Mouse (Mus musculus): ENCODE results near the gene Spaar. TPM values are rescaled to one million over a fixed set of nuclear protein-coding genes. Genes with fewer than 3 reads are reported as not detected.

Gene Spaar
- total RNA-seq (2015; ENCODE audit: low replicate concordance) (not detected in 2 replicates), total RNA-seq (2017; ENCODE audit: low replicate concordance) (not detected in 2 replicates)

GRCm38 (mm10) chr4:43729794-43730550, at the start of gene Spaar:
Gene Spaar, plus strand, starts transcription at chr4:43730034.
- ATAC-seq (replicated peaks; ENCODE audit: low FRiP score, poor library complexity, severe bottlenecking) = no peak

DNA sequence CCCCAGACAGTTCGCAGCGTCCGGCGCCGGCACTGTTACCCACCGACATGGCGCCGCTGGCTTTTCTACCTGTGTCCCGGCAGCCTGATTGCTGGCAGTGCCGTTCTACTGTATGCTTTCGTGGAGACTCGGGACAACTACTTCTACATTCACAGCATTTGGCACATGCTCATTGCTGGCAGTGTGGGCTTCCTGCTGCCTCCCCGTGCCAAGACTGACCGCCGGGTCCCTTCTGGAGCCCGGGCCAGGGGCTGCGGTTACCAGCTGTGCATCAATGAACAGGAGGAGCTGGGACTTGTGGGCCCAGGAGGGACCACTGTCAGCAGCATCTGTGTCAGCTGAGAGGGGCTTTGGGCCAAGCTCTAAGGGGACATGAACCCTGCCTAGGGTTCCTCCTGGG, 39.8 kb upstream of the Spaar start:
- no peak for ATAC-seq (replicated peaks; ENCODE audit: low FRiP score, poor library complexity, severe bottlenecking)

DNA sequence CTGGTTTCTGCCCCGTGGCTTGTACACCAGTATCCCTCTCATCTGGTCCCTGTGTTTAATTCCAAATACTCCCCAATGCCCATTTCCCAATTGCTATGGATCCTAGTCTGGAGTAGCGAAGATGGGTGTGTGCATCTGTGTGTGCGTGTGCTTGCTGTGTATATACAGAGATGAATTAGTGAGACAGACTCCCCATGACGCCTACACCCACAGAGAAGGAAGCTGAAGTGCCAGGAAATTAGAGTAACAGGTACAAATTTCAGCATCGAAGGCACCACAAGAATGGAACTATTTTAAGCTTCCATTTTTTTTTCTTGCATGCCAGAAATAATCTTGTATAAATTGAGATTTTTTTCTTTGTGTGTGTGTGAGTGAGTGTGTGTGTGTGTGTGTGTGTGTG, 38.8 kb upstream of the Spaar start:
- ATAC-seq (replicated peaks; ENCODE audit: low FRiP score, poor library complexity, severe bottlenecking) = no peak

- no peak for ATAC-seq (replicated peaks; ENCODE audit: low FRiP score, poor library complexity, severe bottlenecking)
These were observed 36.0 kb upstream of the Spaar start for GRCm38 (mm10) chr4:43693806-43694241.

DNA sequence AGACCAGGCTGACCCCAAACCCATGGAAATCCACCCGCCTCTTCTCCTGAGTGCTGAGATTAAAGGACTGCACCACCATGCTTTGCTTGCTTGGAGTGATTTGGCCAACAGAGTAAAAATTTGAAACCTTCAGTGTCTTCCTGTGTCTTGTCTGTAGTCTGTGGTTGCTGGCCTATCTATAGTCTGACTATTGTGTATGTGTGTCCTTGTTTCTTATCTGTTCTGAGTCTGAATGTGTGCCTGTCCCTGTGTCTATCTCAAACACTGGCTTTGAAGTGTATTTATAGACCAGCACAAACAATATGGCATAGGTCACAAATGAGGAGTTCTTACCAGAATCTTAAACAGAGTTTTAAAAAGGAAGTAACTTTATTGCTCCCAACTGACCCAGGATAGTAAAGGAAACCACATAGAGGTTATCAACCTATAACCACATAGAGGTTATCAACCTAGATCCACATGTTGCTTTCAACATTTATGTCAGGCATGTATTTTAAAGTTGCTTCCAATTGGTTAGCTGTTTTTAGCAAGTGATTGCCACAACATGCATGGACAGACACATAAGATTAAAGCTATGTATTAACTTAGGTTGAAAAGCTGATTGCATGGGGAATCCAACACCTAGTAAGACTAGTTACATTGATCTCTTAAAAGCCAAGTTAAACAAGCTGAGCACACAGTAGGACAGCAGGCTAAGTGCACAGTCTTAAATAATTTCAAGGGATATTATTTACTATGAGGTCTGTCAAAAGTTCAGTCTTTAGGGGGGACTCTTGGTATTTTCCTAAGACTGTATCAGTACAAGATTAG, 35.2 kb upstream of the Spaar start:
- no peak for ATAC-seq (replicated peaks; ENCODE audit: low FRiP score, poor library complexity, severe bottlenecking)

DNA sequence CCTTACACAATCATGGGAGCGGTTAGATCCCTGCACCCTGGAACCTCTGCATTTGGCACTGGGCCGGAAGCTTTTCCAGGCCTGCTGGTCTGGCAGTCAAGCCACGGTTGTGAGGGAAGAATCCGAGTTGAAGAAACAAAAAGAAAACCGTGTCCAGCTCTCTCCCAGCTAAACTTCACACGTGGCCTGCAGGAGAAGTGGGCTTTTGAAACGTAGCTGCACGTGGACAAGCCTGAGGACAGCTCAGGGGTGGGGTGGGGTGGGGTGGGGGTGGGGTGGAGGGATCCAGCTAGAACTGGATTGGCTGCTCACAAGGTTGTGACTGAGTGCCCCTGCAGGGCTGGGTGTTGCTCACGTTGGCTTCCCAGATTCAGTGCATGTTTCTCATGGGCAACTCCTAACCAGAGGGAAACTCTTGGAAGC, 34.6 kb upstream of the Spaar start:
- no peak for ATAC-seq (replicated peaks; ENCODE audit: low FRiP score, poor library complexity, severe bottlenecking)

DNA sequence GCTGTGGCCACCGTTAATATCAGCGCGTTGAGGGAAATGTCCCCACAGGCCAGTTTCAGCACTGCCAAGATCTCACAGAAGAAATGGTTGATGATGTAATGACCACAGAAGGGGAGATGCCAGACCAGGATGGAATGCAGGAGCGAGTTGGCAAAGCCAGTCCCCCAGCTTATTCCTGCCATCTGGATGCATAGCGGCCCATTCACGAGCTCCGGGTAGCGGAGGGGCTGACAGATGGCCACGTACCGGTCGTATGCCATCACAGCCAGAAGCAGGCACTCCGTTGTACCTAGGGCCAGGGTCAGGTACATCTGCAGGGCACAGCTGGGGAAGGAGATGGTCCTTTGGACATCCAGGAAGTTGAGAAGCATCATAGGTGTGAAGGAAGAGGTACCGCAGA, 33.3 kb upstream of the Spaar start:
- no peak for ATAC-seq (replicated peaks; ENCODE audit: low FRiP score, poor library complexity, severe bottlenecking)

DNA sequence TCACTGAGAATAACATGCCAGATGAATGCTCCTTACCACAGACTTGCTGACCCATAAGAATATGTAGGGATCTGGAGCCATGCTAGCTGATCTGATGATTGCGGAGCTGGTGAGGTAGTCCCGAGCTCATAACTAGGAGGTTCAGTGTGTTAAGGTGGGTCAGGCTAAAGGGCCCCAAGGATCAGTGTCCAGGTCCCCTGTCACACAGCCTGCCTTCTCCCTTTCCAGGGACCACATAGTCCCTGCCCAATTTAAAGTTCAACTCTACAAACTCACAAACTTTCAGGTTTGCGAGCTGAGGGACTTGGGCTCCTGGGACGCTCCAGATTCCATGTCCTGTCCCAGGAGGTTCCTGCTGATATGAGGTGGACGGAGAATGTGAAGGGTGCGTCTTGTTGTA, 29.1 kb upstream of the Spaar start, which contains the start of gene Olfr70:
Gene Olfr70 (minus strand): TSS at position 101 of the 400 bp plus-strand sequence.
- ATAC-seq (replicated peaks; ENCODE audit: low FRiP score, poor library complexity, severe bottlenecking) = no peak

- ATAC-seq (replicated peaks; ENCODE audit: low FRiP score, poor library complexity, severe bottlenecking) = 0 out of 2 replicates have a peak, but pooled peaks have one; percentile 48
These were observed 26.4 kb upstream of the Spaar start for GRCm38 (mm10) chr4:43703439-43703838.

- ATAC-seq (replicated peaks; ENCODE audit: low FRiP score, poor library complexity, severe bottlenecking) = no peak
These were observed 26.0 kb upstream of the Spaar start for GRCm38 (mm10) chr4:43703851-43704250.

DNA sequence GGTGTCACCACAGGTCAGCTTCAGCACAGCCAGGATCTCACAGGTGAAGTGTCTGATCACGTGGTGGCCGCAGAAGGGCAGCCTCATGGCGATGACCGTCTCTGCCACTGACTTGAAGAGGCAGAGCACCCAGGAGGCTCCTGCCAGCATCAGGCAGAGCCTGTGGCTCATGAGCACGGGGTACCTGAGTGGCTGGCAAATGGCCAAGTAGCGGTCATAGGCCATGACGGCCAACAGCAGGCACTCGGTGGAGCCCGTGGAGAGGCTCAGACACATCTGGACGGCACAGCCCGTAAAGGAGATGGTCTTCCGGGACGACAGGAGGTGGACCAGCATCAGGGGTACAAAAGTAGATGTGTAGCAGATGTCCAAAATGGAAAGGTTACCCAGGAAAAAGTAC, 23.8 kb upstream of the Spaar start:
- ATAC-seq (replicated peaks; ENCODE audit: low FRiP score, poor library complexity, severe bottlenecking) = no peak

DNA sequence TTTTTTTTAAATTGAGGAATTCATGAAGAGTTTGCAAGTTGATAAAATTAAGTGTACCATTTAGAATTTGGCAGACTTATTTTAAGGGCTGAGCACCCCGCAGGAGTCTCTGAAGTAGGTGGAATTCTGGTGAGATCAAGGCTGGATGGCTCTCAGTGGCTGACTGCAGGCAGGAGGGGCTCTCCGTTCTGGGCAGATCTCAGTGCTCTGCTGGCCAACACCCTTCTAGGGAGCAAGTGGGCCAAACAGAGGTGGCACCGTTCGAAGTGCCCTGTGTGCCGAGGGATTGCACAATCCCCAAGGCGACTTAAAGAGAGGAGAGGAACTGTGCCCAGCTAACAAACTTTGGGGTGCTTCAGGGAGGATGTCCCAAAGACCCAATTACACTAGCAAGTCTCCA, 20.0 kb upstream of the Spaar start, which contains the start of gene Olfr71:
Gene Olfr71 (minus strand): TSS at position 387 of the 400 bp plus-strand sequence.
- no peak for ATAC-seq (replicated peaks; ENCODE audit: low FRiP score, poor library complexity, severe bottlenecking)

DNA sequence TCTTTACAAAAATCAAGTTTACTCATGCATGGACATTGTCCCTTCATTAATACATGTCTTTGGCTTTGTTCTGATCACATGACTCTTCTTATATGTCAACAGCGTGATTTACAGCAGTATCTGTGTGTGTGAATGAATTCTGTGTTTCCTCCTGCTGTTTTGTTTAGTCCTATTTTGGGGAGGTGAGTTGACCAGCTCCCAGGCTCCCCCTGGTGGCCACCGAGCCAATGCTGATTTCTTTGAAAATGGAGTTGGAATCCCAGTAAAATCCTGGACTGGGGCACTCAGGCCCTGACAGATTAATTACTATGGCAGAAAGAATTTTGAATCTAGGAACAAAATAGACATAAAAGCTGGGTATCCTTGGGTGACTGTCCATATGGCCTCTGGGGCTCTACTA, 18.0 kb upstream of the Spaar start:
- no peak for ATAC-seq (replicated peaks; ENCODE audit: low FRiP score, poor library complexity, severe bottlenecking)

GRCm38 (mm10) chr4:43713652-43714219, 16.1 kb upstream of the Spaar start:
- ATAC-seq (replicated peaks; ENCODE audit: low FRiP score, poor library complexity, severe bottlenecking) = no peak

DNA sequence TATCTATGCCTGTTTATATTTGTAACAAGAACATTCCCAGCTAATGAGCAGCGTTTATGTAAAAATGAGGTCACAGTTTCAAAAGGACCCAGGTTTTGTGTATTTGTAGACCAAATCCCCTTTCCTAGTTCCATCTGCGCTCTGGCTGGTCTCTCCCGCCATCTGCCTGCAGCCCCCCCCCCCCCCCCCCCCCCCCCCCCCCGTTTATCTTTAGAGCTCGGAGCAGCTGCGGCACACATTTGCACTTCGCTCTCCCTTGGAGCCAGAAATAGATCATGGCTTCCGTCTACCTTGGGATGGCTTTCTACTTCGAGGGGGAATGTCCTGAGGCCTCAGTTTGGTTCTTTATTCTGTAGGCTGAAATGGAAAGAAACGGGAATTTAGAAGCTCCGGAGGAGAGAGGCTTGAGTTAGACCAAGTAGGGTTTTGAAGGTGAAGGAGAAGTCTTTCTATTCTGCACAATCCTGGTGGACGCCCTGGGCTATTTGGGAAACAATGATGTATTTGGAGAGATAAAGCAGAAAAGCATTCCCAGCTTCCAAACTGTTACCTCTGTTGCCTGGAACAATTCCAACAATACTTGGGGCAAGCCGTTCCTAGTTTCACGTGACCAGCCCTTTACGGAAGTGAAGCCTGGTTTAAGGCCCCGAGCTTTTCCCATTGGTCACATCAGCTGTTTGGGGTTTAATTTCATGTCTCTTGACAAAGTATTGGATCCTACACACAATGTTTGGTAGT, 9.2 kb upstream of the Spaar start:
- ATAC-seq (replicated peaks; ENCODE audit: low FRiP score, poor library complexity, severe bottlenecking) = no peak

DNA sequence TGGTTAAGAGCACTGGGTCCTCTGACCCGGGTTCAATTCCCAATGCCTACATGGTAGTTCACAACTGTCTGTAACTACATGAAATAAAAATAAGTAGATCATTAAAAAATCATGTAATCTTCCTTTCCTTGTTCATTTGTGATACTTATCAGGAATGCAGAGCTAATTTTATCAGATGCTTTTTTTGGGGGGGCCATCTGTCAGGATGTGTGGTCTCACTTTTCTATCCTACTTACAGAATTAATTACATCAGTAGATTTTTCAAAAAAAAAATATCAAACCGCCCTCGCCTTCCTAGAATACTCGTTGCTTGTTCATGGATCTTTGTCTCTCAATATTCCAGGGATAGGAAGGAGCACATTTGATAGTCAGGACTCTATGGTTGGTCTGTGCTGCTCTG, 7.6 kb upstream of the Spaar start:
- no peak for ATAC-seq (replicated peaks; ENCODE audit: low FRiP score, poor library complexity, severe bottlenecking)

GRCm38 (mm10) chr4:43724764-43725163, 5.1 kb upstream of the Spaar start:
- no peak for ATAC-seq (replicated peaks; ENCODE audit: low FRiP score, poor library complexity, severe bottlenecking)

- no peak for ATAC-seq (replicated peaks; ENCODE audit: low FRiP score, poor library complexity, severe bottlenecking)
These were observed 3.4 kb upstream of the Spaar start for GRCm38 (mm10) chr4:43726228-43726993.

GRCm38 (mm10) chr4:43726995-43727394, 2.8 kb upstream of the Spaar start, which contains the start of gene Hrct1:
Gene Hrct1, plus strand, starts transcription at chr4:43727188.
- ATAC-seq (replicated peaks; ENCODE audit: low FRiP score, poor library complexity, severe bottlenecking) = no peak

Measured in erythroblast, adult 5-6 weeks (primary cell).